Mouse (Mus musculus): ENCODE measurements at regions not wholly inside any gene's neighbourhood (a gene's known extent, or its start where the extent isn't known, plus 50 kb on each side); places are given as distances from the start of the nearest gene placed in this dataset.
A peak's percentile ranks its signal among the peaks of the same experiment; 100 is the strongest.

DNA sequence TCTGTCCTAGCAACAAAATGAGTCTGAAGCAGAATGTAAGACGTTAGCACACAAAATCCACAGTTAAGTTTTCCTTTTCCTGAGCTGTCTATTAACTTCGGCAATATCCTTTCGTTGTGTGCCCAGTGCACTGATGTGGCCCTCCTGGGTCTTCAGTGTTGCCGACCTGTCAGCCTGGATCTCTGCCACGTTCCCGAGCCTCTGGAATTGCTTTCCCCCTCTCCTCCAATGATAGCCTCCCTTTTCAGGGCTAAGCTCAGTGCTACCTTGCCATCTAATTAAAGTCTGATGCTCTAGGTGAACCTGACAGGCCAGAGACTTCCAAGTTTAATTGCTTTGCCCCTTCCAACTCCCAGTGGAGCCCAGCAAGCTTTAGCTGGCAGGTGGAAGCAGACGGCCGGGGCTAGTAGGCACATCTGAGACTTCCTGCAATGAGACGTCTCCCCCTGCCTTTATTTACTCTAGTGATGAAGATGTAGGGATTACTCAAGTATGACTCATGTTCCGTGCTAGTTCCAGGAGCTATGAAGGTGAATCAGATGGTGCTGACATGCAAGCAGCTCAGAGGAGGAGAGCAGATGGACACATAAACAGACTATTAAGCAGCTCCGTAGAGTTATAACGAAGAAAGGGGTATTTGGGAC lies 894.3 kb upstream of the Car8 start:
- no peak for DNase-seq (ENCODE audit: low spot score)

DNA sequence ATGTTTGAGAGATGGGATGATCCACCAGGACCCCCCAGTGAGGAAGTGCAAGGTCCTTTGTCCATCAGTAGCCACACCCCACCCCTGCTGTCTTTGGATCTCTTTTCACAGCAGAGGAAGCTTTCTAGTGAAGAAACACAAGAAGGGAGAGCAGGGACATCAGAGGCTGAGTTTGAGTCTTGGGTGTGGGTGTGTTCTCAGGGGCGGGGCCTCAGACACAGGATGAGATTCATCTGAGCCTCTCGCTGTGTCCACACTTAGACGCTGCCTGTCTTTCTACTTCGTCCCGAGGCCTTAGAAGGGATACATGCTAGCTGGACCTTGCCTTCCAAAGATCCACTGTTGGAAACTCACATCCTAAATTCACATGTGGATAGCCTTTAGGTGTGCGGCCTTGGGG lies 893.5 kb upstream of the Car8 start:
- DNase-seq (ENCODE audit: low spot score): no peak

DNA sequence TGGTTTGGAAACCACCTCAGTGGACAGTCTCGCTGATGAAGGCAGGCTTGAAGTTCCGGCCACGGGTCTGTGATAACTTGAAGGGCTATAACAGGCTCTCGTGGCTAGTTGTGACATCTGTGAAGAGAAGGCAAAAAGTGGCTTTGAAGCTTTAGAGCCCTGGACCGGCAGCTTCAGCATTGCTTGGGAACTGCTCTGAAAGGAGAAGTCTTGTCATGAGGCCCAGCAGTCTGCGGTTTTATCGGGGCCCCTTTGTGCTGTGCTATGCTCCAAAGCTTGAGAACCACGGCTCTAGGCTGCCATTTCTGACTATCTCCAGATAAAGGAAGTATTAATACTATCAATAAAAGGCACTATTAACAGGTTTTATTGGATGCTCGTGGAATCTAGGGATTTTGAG lies 892.8 kb upstream of the Car8 start:
- DNase-seq (ENCODE audit: low spot score): no peak

DNA sequence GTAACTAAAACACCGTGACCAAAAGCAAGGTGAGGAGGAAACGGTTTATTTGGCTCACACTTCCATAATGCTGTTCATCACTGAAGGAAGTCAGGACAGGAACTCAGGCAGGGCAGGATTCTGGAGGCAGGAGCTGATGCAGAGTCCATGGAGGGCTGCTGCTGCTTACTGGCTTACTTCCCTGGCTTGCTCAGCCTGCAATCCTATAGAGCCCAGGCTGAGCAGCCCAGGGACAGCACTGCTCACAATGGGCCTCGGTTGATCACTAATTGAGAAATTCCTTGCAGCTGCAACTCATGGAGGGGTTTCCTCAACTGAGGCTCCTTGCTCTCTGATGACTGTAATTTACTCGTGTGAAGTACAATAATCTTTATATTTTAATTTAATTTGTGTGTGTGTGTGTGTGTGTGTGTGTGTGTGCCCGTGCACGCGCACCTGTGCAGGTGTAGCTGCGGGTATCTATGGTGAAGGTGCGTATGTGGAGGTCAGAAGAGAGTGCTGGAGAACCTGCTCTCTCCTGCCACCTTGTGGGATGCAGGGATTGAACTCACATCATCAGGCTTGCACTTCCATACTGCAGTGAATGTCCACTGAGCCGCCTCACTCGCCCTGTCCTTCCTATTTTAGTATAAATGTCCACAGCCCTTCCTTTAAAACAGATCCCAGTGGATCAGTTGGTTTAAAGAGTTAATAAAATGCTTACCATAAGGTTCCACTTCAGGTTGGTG lies 886.6 kb upstream of the Car8 start:
- peak; percentile 64 for DNase-seq (ENCODE audit: low spot score)

DNA sequence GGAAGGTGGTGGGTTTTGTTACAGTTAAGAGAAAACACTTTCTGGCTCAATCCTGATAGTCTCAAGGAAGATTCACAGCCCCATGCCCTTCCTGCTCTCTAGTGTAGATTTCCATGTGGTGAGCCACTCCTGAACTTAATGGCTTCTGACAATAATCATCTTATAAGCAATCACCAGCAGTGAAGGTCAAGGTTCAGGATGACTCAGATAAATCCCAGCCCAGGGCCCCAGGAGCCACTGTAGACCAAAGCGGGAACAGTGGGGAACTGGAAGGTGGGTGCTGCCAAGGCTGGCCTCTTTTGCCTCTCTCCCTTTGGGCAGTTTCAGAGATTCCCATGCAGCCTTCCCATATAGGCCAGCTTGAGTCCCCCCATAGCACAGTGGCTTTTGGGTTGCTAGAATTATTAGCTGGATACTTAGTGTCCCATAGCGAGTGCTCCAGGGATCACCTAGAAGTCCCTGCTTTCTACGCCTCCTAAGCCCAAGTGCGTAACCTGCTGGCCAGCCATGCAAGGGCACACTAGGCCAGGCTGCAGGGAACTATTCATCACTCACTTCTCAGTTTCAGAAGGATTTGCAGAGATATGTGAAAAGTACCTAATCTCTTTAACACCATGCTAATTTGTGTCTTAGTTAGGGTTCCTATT lies 885.9 kb upstream of the Car8 start:
- peak; percentile 44 for DNase-seq (ENCODE audit: low spot score)

DNA sequence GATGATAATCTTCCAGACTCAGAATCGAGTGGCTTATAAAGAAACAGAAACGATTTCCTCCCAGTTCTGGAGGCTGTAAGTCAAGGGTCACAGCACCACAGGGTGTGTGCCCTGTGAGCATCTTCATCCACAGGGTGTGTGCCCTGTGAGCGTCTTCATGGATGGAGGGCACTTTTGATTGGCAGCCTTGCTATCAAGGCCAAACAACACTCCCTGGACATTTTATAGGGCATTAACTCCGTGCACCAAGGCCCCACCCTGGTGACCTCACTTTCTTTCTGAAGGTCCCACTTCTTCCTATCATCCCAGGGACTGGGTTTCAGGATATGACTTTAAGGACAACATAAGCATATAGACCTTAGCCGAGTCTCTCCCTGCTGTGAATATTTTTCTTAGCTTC lies 885.3 kb upstream of the Car8 start:
- no peak for DNase-seq (ENCODE audit: low spot score)

DNA sequence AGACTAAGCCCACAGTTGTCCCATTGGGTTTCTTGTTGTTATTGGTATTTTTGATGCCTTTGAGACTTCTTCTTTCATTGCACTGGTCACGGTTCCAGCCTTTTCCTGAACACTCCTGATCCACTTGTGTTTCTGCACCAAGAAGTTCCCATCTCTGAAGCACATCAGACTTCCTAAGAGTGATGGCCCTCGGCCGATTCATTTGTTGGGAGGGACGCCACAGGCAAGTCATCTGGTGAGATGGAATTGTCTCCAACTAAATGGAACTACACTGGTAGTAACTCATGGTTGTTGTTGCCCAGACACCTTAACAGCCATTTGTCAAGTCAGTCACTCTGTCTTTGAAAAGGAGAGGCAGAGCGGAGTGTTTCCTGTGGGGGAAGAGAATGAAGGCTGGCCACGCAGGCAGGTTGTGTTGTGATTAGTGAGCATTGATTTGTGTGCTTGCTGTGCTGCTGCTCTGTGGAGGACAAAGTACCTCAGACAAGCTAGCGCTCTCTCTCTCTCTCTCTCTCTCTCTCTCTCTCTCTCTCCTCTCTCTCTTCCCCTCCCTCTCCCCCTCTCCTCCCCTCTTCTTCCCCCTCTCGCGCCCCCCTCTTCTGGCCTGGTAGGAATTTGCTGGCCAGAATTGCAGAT lies 884.7 kb upstream of the Car8 start:
- no peak for DNase-seq (ENCODE audit: low spot score)

DNA sequence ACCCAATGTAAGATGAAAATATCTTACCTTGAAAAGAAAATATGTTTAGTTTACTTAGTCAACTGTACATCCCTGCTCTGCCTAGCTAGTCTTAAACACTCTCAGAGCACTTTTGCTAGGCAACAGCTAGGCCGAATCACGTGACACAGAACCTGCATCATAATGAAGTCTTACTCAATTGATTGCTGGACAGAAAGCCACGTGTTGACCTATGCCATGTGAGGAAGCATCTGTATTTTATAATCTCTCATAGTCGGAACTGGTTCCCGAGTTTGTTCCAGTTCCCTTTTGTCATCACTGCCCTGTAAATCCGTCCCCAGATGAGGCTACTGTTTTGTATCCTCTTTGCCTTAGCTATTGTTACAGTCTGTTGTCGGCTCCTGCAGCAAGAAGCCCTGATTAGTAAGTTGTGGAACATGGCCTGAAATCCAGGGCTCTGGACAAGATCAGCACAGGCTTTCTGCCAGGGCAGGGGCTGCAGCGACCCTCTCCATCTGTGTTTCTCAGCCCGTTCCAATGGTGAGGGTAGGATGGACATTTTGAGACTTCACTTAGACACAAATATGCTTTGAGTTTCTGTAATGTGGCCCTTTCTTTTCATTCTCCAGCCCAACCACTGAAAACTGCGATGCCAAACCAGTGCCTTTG lies 883.9 kb upstream of the Car8 start:
- no peak for DNase-seq (ENCODE audit: low spot score)

DNA sequence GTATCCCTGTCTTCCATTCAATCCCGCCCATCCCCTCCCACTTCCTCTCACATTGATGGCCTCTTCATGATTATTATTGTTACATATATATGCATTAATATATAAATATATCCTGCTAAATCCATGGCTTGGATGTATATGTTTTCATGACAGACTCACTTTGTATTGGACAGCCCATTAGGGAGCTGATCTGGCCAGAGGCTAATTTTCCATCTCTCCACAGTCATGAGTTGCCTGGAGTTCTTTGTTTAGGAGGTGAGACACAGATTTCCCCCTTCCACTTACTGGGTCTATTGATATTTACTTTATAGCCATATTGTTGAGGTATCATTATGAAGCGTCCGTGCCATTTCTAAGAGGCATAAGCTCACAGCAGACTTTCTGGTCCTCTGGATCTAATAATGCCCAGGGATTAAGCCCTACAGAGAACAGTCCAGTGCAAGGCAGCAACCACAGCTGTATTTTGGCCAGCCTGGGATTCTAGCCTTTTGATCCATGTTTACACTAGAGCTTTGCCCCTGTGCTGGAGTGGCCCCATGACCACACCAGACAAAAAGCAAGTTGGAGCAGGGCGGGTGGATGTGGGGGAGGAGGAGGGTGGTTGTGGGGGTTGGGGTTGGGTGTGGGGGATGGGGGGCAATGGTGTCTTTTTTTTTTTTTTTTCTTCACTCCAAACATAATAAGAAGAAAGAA lies 878.3 kb upstream of the Car8 start:
- DNase-seq (ENCODE audit: low spot score): no peak

DNA sequence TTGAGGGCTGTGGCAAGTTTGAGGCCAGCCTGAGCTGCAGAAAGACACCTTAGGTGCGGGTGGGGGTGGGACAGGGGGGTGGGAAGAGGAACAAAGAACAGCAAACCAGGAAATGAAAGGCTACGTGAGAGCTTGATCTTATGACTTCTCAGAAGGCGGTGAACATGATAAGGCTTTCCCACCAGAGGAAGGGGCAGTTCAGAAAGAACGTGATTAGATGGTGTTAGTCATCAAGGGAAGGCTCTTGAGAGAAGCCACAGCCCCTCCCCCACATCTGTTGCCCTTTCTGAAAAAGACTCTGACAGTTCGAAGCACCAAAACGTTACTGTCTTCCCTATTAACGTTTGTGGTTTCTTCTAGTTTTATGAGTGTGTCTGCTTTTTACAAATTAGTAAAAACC lies 877.0 kb upstream of the Car8 start:
- peak; percentile 51 for DNase-seq (ENCODE audit: low spot score)

DNA sequence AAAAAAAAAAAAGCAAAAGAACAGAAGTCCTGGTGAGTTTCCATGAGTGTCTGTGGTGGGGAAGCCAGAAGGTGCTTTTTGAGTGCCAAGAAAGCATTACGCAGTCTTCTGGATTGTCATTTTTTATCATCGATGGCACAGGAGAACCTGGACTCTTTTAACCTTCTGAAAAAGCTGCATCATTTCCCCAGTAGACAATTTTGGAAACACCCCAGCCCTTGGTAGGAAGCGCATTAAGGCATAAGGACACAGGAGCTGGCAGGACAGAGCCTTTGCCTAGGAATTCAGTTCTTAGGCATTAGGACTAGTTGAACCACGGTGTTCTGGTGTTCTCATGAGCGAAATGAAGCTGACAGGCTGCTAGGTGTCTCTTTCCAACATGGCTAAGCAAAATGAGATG lies 875.1 kb upstream of the Car8 start:
- DNase-seq (ENCODE audit: low spot score): no peak

DNA sequence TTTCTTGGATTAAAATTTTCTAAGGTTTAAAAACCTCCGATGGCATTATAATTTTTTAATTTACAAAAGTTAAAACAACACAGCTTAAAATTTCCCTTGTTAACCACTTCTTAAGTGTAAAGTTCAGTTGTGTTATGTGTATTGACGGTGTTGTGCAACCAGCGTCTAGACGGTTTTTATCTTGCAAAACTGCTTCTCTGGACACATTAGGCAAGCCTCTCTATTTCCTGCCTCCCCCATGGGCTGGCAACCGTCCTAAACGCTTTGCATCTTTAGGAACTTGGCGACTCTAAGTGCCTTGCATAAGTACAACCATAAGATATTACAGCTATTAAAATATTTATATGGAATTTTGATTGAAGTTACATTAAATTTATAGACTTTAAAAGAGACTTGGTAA lies 871.5 kb upstream of the Car8 start:
- DNase-seq (ENCODE audit: low spot score): no peak

DNA sequence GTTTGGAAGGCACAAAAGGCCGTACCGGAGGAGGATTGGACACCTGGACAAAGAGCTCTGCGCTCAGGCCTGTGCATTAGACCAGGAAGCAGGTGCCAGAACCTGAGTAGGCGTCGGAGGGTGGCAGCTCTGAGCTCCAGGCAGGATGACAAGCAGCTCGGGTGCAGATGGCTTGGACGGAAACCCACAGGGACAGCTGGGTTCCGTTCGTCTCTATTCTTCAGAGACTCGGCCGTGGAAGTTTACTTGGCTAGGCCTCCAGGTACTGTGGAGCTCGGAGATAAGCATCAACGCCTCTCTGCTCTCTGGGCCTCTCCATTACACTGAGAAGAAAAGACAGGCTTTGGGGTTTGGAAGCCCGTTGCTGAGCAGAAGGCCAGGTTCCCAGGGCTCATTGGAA lies 868.5 kb upstream of the Car8 start:
- no peak for DNase-seq (ENCODE audit: low spot score)

DNA sequence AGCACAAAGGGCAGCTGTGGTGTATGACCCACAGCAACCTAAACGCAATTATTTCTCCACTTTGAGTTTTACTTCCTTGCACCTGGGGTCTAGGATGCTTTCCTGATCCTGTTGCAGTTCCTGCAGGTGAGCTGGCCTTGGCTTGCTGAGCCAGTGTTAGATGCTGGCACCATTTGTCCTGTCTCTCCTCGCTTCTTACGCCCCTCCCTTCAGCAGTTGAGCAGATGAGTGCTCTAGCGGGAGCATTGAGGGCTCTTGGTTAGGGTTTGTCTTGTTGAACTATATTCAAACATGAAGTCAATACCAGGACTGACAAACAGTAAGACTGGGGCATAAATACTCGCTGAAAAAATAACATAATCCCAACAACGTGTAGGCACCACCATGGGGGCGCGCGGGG lies 867.9 kb upstream of the Car8 start:
- no peak for DNase-seq (ENCODE audit: low spot score)

DNA sequence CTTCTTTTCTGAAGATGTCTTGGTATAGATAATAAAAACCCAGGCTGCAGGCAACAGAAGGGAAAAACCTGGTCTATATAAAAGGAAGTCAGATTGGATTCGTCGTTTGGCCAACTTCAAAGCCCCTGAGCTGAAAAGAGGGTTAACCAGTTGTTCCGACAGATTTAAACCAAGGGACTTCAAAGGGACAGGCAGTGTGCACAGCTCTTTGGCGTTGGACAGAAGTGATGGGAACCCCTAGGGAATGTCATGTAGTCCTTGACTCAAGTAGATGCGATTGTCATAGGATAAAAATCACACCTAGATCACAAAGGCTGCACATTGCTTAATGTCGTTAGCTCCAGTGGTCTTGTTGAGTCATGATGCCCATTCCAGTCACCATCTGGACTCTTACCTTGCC lies 865.8 kb upstream of the Car8 start:
- no peak for DNase-seq (ENCODE audit: low spot score)

DNA sequence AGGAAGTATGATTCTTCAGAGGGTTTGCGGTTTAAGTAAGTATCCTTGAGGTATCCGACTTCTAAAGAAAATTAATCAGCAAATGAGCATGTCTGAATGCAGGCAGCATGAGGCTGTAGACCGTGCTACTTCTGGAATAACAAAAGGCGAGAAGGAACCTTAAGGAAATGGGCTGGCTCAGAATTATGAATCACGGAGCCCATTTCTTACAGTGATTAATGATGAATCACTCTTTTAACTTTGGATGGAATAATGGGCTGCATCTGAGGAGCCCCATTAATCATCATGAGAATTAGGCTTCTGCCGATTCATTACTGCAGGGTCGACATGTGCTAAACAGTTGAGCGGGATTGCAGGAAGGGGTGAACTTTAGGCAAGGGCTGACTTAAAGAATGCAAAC lies 865.1 kb upstream of the Car8 start:
- DNase-seq (ENCODE audit: low spot score): no peak

DNA sequence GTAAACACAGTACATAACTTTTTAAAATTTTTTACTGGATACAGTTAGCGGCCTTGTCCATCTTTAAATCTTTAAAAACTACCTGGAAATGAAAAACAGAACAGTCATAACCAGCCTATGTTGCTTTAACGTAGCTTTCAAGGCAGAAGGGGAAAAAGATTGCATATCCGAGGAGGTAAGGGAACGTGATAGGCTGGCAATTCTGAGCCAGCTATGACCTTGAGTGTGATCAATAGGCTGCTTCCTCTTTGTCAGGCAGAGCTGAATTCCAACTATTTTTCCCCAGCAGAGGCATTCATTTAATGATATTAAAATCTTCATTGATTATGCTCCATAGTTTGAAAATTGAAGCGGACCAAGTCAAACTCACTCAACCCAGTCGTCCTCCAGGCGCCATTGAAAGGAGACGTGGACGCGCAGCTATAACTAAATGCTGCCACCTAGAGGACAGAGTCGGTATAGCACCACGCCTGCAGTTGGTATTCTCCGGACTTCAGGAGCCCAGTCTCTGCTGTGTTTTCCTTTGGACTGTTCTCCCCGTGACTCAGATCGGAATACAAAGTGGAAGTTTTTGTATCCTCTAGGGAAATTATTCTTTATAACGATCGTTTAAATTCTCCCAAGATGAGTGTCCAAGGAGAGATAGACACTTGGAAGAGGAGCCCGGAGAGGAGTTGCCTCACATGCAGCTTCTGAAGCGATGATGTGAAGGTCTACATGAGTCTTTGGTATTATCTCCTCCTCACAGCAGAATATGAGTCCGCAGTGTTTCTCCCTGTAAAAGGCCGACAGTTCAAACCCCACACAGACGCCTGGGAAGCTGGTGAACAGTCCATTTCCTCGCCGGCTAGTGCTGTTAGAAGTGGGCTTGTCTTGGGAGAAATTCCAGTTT lies 858.2 kb upstream of the Car8 start:
- peak; percentile 97 for DNase-seq (ENCODE audit: low spot score)

DNA sequence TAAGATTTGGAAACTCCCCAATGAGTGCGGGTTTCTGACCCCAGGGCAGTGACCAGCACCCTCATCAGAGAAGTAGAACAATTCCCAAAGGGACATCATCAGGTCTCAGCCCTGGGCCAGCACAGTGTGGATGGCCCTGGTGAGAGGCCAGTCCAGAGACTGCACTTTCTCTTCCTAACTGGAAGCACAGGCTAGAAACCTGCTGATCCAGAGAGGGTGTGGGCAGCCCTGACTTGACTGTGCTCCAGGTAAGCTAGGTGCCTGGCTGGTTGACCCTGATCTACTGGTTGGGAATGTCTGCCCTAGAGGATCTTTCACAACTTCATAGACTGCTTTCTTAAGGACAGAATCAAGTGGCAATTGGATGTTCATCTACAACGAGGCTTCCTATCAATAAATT lies 857.4 kb upstream of the Car8 start:
- DNase-seq (ENCODE audit: low spot score): no peak

DNA sequence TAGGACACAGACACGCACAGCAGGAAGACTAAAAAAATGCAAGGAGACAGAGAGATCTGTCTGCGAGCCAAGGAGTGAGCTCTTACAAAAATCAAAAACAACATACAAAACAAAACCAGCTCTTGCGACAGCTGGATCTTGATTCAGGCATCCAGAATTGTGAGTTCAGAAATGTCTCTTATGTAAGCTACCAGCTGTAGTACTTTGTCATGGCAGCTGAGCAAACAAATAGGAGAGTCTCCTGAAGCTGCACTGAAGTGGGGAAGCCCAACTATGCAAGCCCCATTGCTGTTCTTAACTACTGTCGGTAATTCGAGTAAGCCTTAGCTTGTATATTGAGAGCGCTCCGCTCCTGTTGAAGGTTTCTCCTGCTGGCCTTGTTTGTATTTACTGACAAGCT lies 856.8 kb upstream of the Car8 start:
- no peak for DNase-seq (ENCODE audit: low spot score)

DNA sequence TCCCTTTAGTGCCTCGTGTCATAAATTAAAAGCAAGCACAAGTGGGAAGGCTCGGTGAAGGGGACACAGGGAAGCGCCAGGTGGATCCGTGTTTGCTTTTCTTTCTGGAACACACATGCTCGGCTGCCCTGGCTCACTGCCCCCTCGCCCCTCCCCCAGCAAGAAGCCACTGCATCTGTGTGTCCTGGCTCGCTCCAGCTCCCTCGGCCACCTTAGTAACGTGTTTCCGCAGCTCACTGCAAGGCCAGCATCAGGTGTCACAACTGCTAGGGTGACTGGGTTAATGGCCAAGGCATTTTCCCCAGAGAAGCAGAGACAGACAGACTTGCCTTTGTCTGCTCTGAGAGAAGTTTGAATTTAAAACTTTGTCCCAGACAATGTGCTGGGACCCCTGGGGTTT lies 855.7 kb upstream of the Car8 start:
- peak; percentile 43 for DNase-seq (ENCODE audit: low spot score)

DNA sequence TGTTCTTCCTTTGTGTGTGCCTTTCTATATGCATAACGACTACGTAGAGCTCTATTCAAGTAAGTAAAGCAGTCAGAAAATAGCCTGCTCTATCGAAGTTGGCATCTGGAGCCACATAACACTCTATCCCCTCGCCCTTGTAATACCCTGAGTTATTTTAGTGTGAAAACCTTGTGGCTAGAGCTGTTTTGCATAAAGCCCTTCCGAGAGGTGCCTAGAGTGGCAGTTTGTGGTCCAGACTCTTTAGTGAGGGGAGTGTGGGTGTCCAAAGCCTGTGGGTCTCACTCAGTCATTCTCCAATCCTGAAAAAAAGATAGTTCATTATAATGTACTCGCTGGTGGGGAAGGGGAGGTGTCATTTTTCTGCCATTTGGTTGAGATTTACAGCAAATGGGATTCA lies 855.2 kb upstream of the Car8 start:
- no peak for DNase-seq (ENCODE audit: low spot score)

Data from retina, embryonic 14.5 days (tissue).